Mouse (Mus musculus) testis, postnatal 14 days (tissue): Measurements from ENCODE around the gene Tnrc6b.
"Not testable (repeated sequence)": the region's sequence is repeated elsewhere in the genome, so short reads cannot be mapped to it uniquely, and the experiment has no call there.

Experiments used
- DNase-seq: peaks from one replicate; pipeline ENCODE4 v3.0.0; 2021; ENCODE audit warnings: low spot score

Gene Tnrc6b

GRCm38 (mm10) chr15:80850004-80850403, 138.9 kb downstream of the Tnrc6b start:
- DNase-seq: no peak

- no peak for DNase-seq
These were observed 139.8 kb downstream of the Tnrc6b start for GRCm38 (mm10) chr15:80850682-80851475.

- DNase-seq: no peak
These were observed 141.0 kb downstream of the Tnrc6b start for GRCm38 (mm10) chr15:80852122-80852521.

GRCm38 (mm10) chr15:80852527-80852926, 141.4 kb downstream of the Tnrc6b start:
- DNase-seq: not testable (repeated sequence)

GRCm38 (mm10) chr15:80859366-80859765, 148.3 kb downstream of the Tnrc6b start:
- no peak for DNase-seq

GRCm38 (mm10) chr15:80861302-80861701, 150.2 kb downstream of the Tnrc6b start:
- no peak for DNase-seq

GRCm38 (mm10) chr15:80862027-80862426, 150.9 kb downstream of the Tnrc6b start:
- no peak for DNase-seq

GRCm38 (mm10) chr15:80868603-80869002, 157.5 kb downstream of the Tnrc6b start:
- DNase-seq: not testable (repeated sequence)

GRCm38 (mm10) chr15:80874726-80875125, 163.6 kb downstream of the Tnrc6b start:
- no peak for DNase-seq

- DNase-seq: no peak
These were observed 165.1 kb downstream of the Tnrc6b start for GRCm38 (mm10) chr15:80876231-80876630.

- no peak for DNase-seq
These were observed 173.0 kb downstream of the Tnrc6b start for GRCm38 (mm10) chr15:80884095-80884494.

GRCm38 (mm10) chr15:80886361-80887156, 175.4 kb downstream of the Tnrc6b start:
- no peak for DNase-seq

- DNase-seq: no peak
These were observed 181.2 kb downstream of the Tnrc6b start for GRCm38 (mm10) chr15:80892341-80892740.

GRCm38 (mm10) chr15:80896741-80897140, 185.6 kb downstream of the Tnrc6b start:
- no peak for DNase-seq

GRCm38 (mm10) chr15:80897911-80898310, 186.8 kb downstream of the Tnrc6b start:
- DNase-seq: no peak

- no peak for DNase-seq
These were observed 188.7 kb downstream of the Tnrc6b start for GRCm38 (mm10) chr15:80899806-80900205.

- no peak for DNase-seq
These were observed 190.8 kb downstream of the Tnrc6b start for GRCm38 (mm10) chr15:80901806-80902513.

- not testable (repeated sequence) for DNase-seq
These were observed 193.7 kb downstream of the Tnrc6b start for GRCm38 (mm10) chr15:80904776-80905175.

GRCm38 (mm10) chr15:80910183-80910582, 199.1 kb downstream of the Tnrc6b start:
- no peak for DNase-seq

GRCm38 (mm10) chr15:80910790-80911531, 199.8 kb downstream of the Tnrc6b start:
- DNase-seq: no peak

- DNase-seq: no peak
These were observed 201.1 kb downstream of the Tnrc6b start for GRCm38 (mm10) chr15:80912175-80912574.

GRCm38 (mm10) chr15:80913803-80914202, 202.7 kb downstream of the Tnrc6b start:
- no peak for DNase-seq
